Mouse (Mus musculus): ENCODE measurements at regions not wholly inside any gene's neighbourhood (a gene's known extent, or its start where the extent isn't known, plus 50 kb on each side); places are given as distances from the start of the nearest gene placed in this dataset.

DNA sequence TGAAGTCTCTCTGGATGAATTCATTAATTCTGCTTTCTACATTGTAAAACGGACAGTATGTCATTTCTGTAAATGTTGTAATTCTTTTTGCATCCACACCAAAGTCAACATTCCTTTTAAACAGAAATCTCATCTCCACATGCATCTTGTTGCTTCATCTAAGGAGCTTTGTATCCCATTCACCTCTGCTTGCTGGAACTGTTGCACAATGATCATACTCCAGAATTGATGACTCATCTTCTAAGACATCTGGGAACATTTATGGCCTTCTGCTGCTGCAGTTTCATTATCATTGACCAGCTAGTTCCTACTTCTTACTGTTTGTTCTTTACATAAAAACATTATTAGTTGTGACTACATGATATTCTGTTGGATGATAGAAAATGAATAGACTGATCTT, 1926.9 kb upstream of the Gm38303 start:
- no peak for DNase-seq (ENCODE audit: low read depth, low spot score)

GRCm38 (mm10) chr3:12257650-12258049, 1922.2 kb upstream of the Gm38303 start:
- DNase-seq (ENCODE audit: low read depth, low spot score): no peak

GRCm38 (mm10) chr3:12246145-12246544, 1910.7 kb upstream of the Gm38303 start:
- peak; percentile 44 for DNase-seq (ENCODE audit: low read depth, low spot score)

- DNase-seq (ENCODE audit: low read depth, low spot score): no peak
Measured at GRCm38 (mm10) chr3:12241026-12241425, 1905.5 kb upstream of the Gm38303 start.

GRCm38 (mm10) chr3:12227741-12228480, 1892.4 kb upstream of the Gm38303 start:
- no peak for DNase-seq (ENCODE audit: low read depth, low spot score)

DNA sequence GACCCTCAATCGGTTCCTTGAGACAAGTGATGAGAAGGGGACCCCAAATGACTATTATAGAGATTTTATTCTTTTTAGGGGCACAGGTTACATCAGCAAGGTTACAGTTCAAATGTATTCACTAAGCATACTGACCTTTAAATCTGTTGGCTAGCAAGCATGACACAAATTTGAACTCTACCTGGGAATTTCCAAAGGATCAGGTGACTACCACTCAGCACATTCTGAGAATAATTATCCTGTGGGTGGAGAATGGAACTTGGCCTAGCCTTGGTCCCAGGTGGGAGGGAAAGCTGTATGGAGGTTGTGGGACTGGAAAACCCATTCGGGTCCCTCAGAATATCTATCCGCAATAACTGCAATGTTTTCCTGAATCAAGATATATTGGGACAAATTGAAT, 1891.3 kb upstream of the Gm38303 start:
- DNase-seq (ENCODE audit: low read depth, low spot score): no peak

- DNase-seq (ENCODE audit: low read depth, low spot score): no peak
Measured at GRCm38 (mm10) chr3:12224851-12225250, 1889.4 kb upstream of the Gm38303 start.

- DNase-seq (ENCODE audit: low read depth, low spot score): no peak
Measured at GRCm38 (mm10) chr3:12216035-12216434, 1880.6 kb upstream of the Gm38303 start.

DNA sequence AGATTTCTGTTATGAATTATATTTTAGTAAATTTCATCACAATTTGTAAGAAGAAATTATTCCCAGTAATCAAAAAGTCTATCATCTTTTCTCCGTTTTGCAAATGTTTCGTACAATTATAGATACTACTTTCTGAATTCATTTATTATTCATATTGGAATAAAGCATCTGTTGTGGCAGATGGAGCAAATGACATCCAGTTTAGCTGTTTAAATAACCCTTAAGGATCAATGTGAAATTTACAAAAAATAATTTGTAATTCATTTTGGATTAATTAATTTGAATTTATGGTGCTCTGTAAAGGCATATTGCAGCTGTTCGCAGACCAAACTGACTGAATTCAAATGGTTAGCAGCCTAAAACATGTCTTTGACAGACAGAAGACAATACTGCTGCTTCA, 1879.3 kb upstream of the Gm38303 start:
- peak; percentile 28 for DNase-seq (ENCODE audit: low read depth, low spot score)

- no peak for DNase-seq (ENCODE audit: low read depth, low spot score)
Measured at GRCm38 (mm10) chr3:12173371-12173770, 1837.9 kb upstream of the Gm38303 start.

GRCm38 (mm10) chr3:12151329-12151728, 1815.8 kb upstream of the Gm38303 start:
- no peak for DNase-seq (ENCODE audit: low read depth, low spot score)
